Mouse (Mus musculus) neural tube, embryonic 15.5 days (tissue): ENCODE data around the gene Rnf8. TPM values are rescaled to one million over a fixed set of nuclear protein-coding genes. Genes with fewer than 3 reads are reported as not detected.

Source experiments
- ATAC-seq: fragments of 200-750 bp; cut with Nextera tagmentation; 2 replicates; pipeline ENCODE4 v1.8.0; 2017; ENCODE audit warnings: mild to moderate bottlenecking, moderate TSS enrichment, moderate library complexity; ENCODE audit not compliant: low FRiP score
- H3K27ac ChIP-seq: fragments of 300-500 bp; sonication (generic); replicated peaks from 2 replicates; pipeline ENCODE4 v1.5.1; 2015; ENCODE audit warnings: mild to moderate bottlenecking, inconsistent platforms
- H3K27me3 ChIP-seq: fragments of 300-500 bp; sonication (generic); replicated peaks from 2 replicates; pipeline ENCODE4 v1.6.1; 2015; ENCODE audit warnings: inconsistent platforms
- H3K36me3 ChIP-seq: fragments of 300-500 bp; sonication (generic); 2 replicates; pipeline ENCODE4 v1.6.1; 2015; ENCODE audit warnings: inconsistent platforms
- H3K4me1 ChIP-seq: fragments of 300-500 bp; sonication (generic); 2 replicates; pipeline ENCODE4 v1.6.1; 2015; ENCODE audit warnings: inconsistent platforms
- H3K4me2 ChIP-seq: fragments of 300-500 bp; sonication (generic); 2 replicates; pipeline ENCODE4 v1.6.1; 2015; ENCODE audit warnings: inconsistent platforms, mild to moderate bottlenecking, moderate library complexity
- H3K4me3 ChIP-seq: fragments of 300-500 bp; sonication (generic); replicated peaks from 2 replicates; pipeline ENCODE4 v1.5.1; 2015; ENCODE audit warnings: mild to moderate bottlenecking, inconsistent platforms
- H3K9ac ChIP-seq: fragments of 300-500 bp; sonication (generic); replicated peaks from 2 replicates; pipeline ENCODE4 v1.6.1; 2015; ENCODE audit warnings: mild to moderate bottlenecking, inconsistent platforms
- H3K9me3 ChIP-seq: fragments of 300-500 bp; sonication (generic); replicated peaks from 2 replicates; pipeline ENCODE4 v1.6.1; 2016; ENCODE audit warnings: inconsistent platforms
- WGBS: fragments of 180-500 bp; shearing (Covaris S2); methylation state at CpG from one replicate; pipeline ENCODE4 v1.1.7; 2015; ENCODE audit warnings: mixed read lengths; 5-methylcytosine and 5-hydroxymethylcytosine counted together
- microRNA-seq: library from miRNA; unstranded; fragments of <30 nt; microRNA quantifications from one replicate; pipeline ENCODE4, GENCODE M21; 2017
- polyA plus RNA-seq: library from polyadenylated mRNA; unstranded; fragments of >200 nt; fragmentation: Nextera tagmentation; extraction: Ambion mirVana; gene quantifications from 2 replicates; pipeline ENCODE4 v1.2.1, GENCODE M21; 2015

Rnf8 gene
- polyA plus RNA-seq, 1 experiment from 2014 or later = 78.0 TPM

- WGBS = 74% methylated on average over 2 of the region's 2 CpGs
- Histone ChIP-seq H3K9me3 (no peaks in the 10 kb centered on the region), H3K27me3 (no peaks in the 10 kb centered on the region), H3K27ac (no peak overlapping the region), H3K4me1 (peaks cover 4% of the 10 kb centered on the region), H3K4me2 (no peak overlapping the region), H3K4me3 (no peak overlapping the region), H3K9ac (no peak overlapping the region), H3K36me3 (peaks cover 93% of the 10 kb centered on the region)
- no peak for ATAC-seq
These were observed 68.5 kb downstream of the Rnf8 start for GRCm38 (mm10) chr17:29683127-29683526.

GRCm38 (mm10) chr17:29684275-29684674, 69.7 kb downstream of the Rnf8 start:
- no peak overlapping the region for H3K9ac ChIP-seq
- no peak for ATAC-seq
- WGBS = 91% methylated on average over 4 of the region's 4 CpGs
- no peak overlapping the region for H3K27ac ChIP-seq
- H3K9me3 ChIP-seq = no peaks in the 10 kb centered on the region
- H3K4me2 ChIP-seq = no peak overlapping the region
- H3K27me3 ChIP-seq = no peaks in the 10 kb centered on the region
- H3K36me3 ChIP-seq = peaks cover 88% of the 10 kb centered on the region
- no peak overlapping the region for H3K4me3 ChIP-seq
- H3K4me1 ChIP-seq = peaks cover 4% of the 10 kb centered on the region

- H3K36me3 ChIP-seq = peaks cover 89% of the 10 kb centered on the region
- no peaks in the 10 kb centered on the region for H3K4me1 ChIP-seq
- no peak overlapping the region for H3K4me3 ChIP-seq
- H3K4me2 ChIP-seq = no peak overlapping the region
- no peaks in the 10 kb centered on the region for H3K27me3 ChIP-seq
- no peak overlapping the region for H3K9ac ChIP-seq
- no peak overlapping the region for H3K27ac ChIP-seq
- no peak for ATAC-seq
- H3K9me3 ChIP-seq = no peaks in the 10 kb centered on the region
- WGBS = 96% methylated on average over 5 of the region's 5 CpGs
These were observed 72.2 kb downstream of the Rnf8 start for GRCm38 (mm10) chr17:29686771-29687170.

- Histone ChIP-seq H3K9ac (no peak overlapping the region), H3K4me3 (no peak overlapping the region), H3K4me1 (no peaks in the 10 kb centered on the region), H3K9me3 (no peaks in the 10 kb centered on the region), H3K36me3 (peaks cover 85% of the 10 kb centered on the region), H3K4me2 (no peak overlapping the region), H3K27me3 (no peaks in the 10 kb centered on the region), H3K27ac (no peak overlapping the region)
- no peak for ATAC-seq
- 77% methylated on average over 6 of the region's 6 CpGs for WGBS
These were observed 72.8 kb downstream of the Rnf8 start for GRCm38 (mm10) chr17:29687373-29687772.

GRCm38 (mm10) chr17:29688610-29689009, 74.0 kb downstream of the Rnf8 start:
- H3K36me3 ChIP-seq = peaks cover 76% of the 10 kb centered on the region
- no peak for ATAC-seq
- WGBS = 92% methylated on average over 10 of the region's 10 CpGs

GRCm38 (mm10) chr17:29690257-29690656, 75.7 kb downstream of the Rnf8 start:
- no peak overlapping the region for H3K4me2 ChIP-seq
- no peaks in the 10 kb centered on the region for H3K27me3 ChIP-seq
- no peak overlapping the region for H3K9ac ChIP-seq
- no peak overlapping the region for H3K27ac ChIP-seq
- H3K9me3 ChIP-seq = no peaks in the 10 kb centered on the region
- no peaks in the 10 kb centered on the region for H3K4me1 ChIP-seq
- no peak for ATAC-seq
- H3K36me3 ChIP-seq = peaks cover 75% of the 10 kb centered on the region
- no peak overlapping the region for H3K4me3 ChIP-seq
- WGBS = 67% methylated on average over 6 of the region's 6 CpGs

More at GRCm38 (mm10) chr17:29688610-29689009, 74.0 kb downstream of the Rnf8 start:
- no peak overlapping the region for H3K4me3 ChIP-seq
- no peaks in the 10 kb centered on the region for H3K27me3 ChIP-seq
- H3K9ac ChIP-seq = no peak overlapping the region
- H3K9me3 ChIP-seq = no peaks in the 10 kb centered on the region
- no peak overlapping the region for H3K27ac ChIP-seq
- H3K4me2 ChIP-seq = no peak overlapping the region
- no peaks in the 10 kb centered on the region for H3K4me1 ChIP-seq

GRCm38 (mm10) chr17:29692827-29693226, 78.2 kb downstream of the Rnf8 start:
- Histone ChIP-seq H3K9me3 (no peaks in the 10 kb centered on the region), H3K4me2 (no peak overlapping the region), H3K27me3 (no peaks in the 10 kb centered on the region), H3K9ac (no peak overlapping the region), H3K27ac (no peak overlapping the region), H3K4me3 (no peak overlapping the region), H3K4me1 (no peaks in the 10 kb centered on the region), H3K36me3 (peaks cover 70% of the 10 kb centered on the region)
- no peak for ATAC-seq
- WGBS = 90% methylated on average over 2 of the region's 2 CpGs

- no peaks in the 10 kb centered on the region for H3K4me1 ChIP-seq
- no peak overlapping the region for H3K27ac ChIP-seq
- no peaks in the 10 kb centered on the region for H3K27me3 ChIP-seq
- H3K4me2 ChIP-seq = no peak overlapping the region
- 73% methylated on average over 2 of the region's 2 CpGs for WGBS
- H3K4me3 ChIP-seq = no peak overlapping the region
- no peak for ATAC-seq
- no peak overlapping the region for H3K9ac ChIP-seq
- no peaks in the 10 kb centered on the region for H3K9me3 ChIP-seq
- peaks cover 72% of the 10 kb centered on the region for H3K36me3 ChIP-seq
These were observed 79.0 kb downstream of the Rnf8 start for GRCm38 (mm10) chr17:29693571-29693970.

GRCm38 (mm10) chr17:29694516-29694915, 79.9 kb downstream of the Rnf8 start:
- Histone ChIP-seq H3K36me3 (peaks cover 78% of the 10 kb centered on the region), H3K27me3 (no peaks in the 10 kb centered on the region), H3K4me2 (no peak overlapping the region), H3K9me3 (no peaks in the 10 kb centered on the region), H3K4me3 (no peak overlapping the region), H3K4me1 (no peaks in the 10 kb centered on the region), H3K9ac (no peak overlapping the region), H3K27ac (no peak overlapping the region)
- WGBS = 71% methylated on average over 4 of the region's 4 CpGs
- no peak for ATAC-seq

Small RNA genes lying within 50 kb of the gene (microRNA-seq; reads per million reads assigned to microRNA genes)
- not detected for gene Mir7667

Other genes with a start within 250 kb of the Rnf8 start
- gene Pim1, start 124.0 kb upstream of the Rnf8 start, polyA plus RNA-seq = 9.0 and 15.8 TPM in 2 replicates
- not detected in 2 replicates for gene Gm17657, start 65.2 kb upstream of the Rnf8 start, polyA plus RNA-seq
- 25.7 and 29.4 TPM in 2 replicates for gene Tbc1d22b, start 65.0 kb upstream of the Rnf8 start, polyA plus RNA-seq
- 1.2 and 1.5 TPM in 2 replicates for gene Tmem217, start 62.4 kb upstream of the Rnf8 start, polyA plus RNA-seq
- 1.7 and 2.4 TPM in 2 replicates for gene Gm28043, start 86 bp downstream of the Rnf8 start, polyA plus RNA-seq
- gene Cmtr1, start 45.8 kb downstream of the Rnf8 start, polyA plus RNA-seq = 106 and 119 TPM in 2 replicates
- gene Ccdc167, start 102.3 kb downstream of the Rnf8 start, polyA plus RNA-seq = 10.1 and 10.4 TPM in 2 replicates